Mouse (Mus musculus): ENCODE results near the gene Gtf3c1. TPM values are rescaled to one million over a fixed set of nuclear protein-coding genes. Genes with fewer than 3 reads are reported as not detected.

The Gtf3c1 gene
- polyA plus RNA-seq, 1 experiment from 2014 or later = 15.8 TPM

DNA sequence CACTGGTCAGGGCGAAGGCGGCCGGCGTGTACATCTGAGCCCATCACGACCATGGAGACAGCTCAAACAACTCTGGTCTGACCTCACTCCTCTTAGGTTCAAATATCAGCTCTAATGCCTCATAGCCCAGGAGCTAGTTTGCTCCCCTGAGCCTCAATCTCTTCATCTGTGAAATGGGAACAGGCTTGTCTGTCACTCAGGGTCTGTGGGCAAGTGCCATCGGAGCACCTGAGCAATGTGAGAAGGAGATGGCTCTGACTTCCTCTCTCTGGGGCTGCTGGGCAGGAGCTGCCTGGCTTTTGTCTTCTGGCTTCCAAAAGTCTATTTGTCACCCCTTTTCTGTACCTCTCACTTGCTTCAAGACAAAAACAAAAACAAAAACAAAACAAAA is 106.3 kb downstream of the Gtf3c1 start:
- Histone ChIP-seq H3K27me3 (replicated peaks; ENCODE audit: control insufficient read depth, insufficient read depth, low read length) (no peaks in the 10 kb centered on the region), H3K4me1 (ENCODE audit: control insufficient read depth, insufficient read depth, low read length) (no peaks in the 10 kb centered on the region), H3K9me3 (ENCODE audit: control insufficient read depth, low read length) (no peaks in the 10 kb centered on the region), H3K4me3 (ENCODE audit: low read length) (no peak overlapping the region), H3K36me3 (ENCODE audit: control insufficient read depth, insufficient read depth, low read length) (no peaks in the 10 kb centered on the region), H3K9ac (ENCODE audit: low read depth, low read length) (no peak overlapping the region), H3K27ac (ENCODE audit: low read length) (no peak overlapping the region), H3K4me2 (ENCODE audit: low read depth, low read length) (no peak overlapping the region)
- 81% methylated on average over 6 of the region's 6 CpGs for WGBS
- ATAC-seq = no peak

DNA sequence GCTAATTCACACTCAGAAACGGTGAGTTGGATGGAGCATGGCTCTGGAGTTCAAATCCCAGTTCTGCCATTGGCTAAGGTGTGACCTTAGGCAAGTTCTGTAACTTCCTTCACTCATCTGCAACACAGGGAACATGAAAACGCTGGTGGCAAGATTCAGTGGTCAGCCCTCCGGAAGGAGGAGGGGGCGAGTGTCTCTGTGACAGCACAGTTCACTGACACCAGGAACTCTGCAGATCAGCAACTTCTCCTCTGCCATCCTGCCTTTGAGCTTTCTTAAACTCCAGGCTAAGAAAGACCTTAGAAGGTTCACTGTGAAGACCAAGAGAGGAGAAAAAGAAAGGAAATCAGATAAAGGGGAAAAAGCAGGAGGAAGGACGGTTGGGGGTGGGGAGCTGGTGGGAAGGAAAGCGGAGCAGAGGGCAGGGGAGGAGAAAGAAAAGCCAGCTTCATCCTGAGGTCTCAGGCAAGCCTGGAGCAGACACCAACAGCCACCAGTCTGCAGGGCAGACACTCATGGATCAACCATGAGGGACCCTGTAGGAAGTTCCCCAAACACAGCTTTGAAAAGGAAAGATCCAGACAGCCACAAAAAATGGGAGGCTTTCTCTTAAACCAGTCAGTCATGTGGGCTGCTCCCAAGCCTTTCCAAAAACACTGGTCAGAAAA is 106.8 kb downstream of the Gtf3c1 start:
- Histone ChIP-seq H3K4me3 (ENCODE audit: low read length) (no peak overlapping the region), H3K27ac (ENCODE audit: low read length) (no peak overlapping the region), H3K9me3 (ENCODE audit: control insufficient read depth, low read length) (no peaks in the 10 kb centered on the region), H3K36me3 (ENCODE audit: control insufficient read depth, insufficient read depth, low read length) (no peaks in the 10 kb centered on the region), H3K27me3 (replicated peaks; ENCODE audit: control insufficient read depth, insufficient read depth, low read length) (no peaks in the 10 kb centered on the region), H3K4me2 (ENCODE audit: low read depth, low read length) (no peak overlapping the region), H3K4me1 (ENCODE audit: control insufficient read depth, insufficient read depth, low read length) (no peaks in the 10 kb centered on the region), H3K9ac (ENCODE audit: low read depth, low read length) (no peak overlapping the region)
- 43% methylated on average over 6 of the region's 6 CpGs for WGBS
- no peak for ATAC-seq

GRCm38 (mm10) chr7:125600136-125600535 is 107.4 kb downstream of the Gtf3c1 start:
- WGBS = 70% methylated on average over 10 of the region's 10 CpGs
- no peaks in the 10 kb centered on the region for H3K27me3 ChIP-seq (replicated peaks; ENCODE audit: control insufficient read depth, insufficient read depth, low read length)
- H3K9me3 ChIP-seq (ENCODE audit: control insufficient read depth, low read length) = no peaks in the 10 kb centered on the region
- no peak overlapping the region for H3K27ac ChIP-seq (ENCODE audit: low read length)
- H3K9ac ChIP-seq (ENCODE audit: low read depth, low read length) = no peak overlapping the region
- no peak overlapping the region for H3K4me2 ChIP-seq (ENCODE audit: low read depth, low read length)
- H3K4me1 ChIP-seq (ENCODE audit: control insufficient read depth, insufficient read depth, low read length) = no peaks in the 10 kb centered on the region
- H3K36me3 ChIP-seq (ENCODE audit: control insufficient read depth, insufficient read depth, low read length) = no peaks in the 10 kb centered on the region
- no peak overlapping the region for H3K4me3 ChIP-seq (ENCODE audit: low read length)
- no peak for ATAC-seq

- H3K9me3 ChIP-seq (ENCODE audit: control insufficient read depth, low read length) = no peaks in the 10 kb centered on the region
- 59% methylated on average over 4 of the region's 4 CpGs for WGBS
- no peak for ATAC-seq
These were observed 108.1 kb downstream of the Gtf3c1 start for GRCm38 (mm10) chr7:125599373-125599973.

GRCm38 (mm10) chr7:125597516-125598347 is 109.8 kb downstream of the Gtf3c1 start:
- Histone ChIP-seq H3K27ac (ENCODE audit: low read length) (no peak overlapping the region), H3K9ac (ENCODE audit: low read depth, low read length) (no peak overlapping the region), H3K4me1 (ENCODE audit: control insufficient read depth, insufficient read depth, low read length) (no peaks in the 10 kb centered on the region), H3K4me2 (ENCODE audit: low read depth, low read length) (no peak overlapping the region), H3K27me3 (replicated peaks; ENCODE audit: control insufficient read depth, insufficient read depth, low read length) (no peaks in the 10 kb centered on the region), H3K36me3 (ENCODE audit: control insufficient read depth, insufficient read depth, low read length) (no peaks in the 10 kb centered on the region), H3K4me3 (ENCODE audit: low read length) (no peak overlapping the region), H3K9me3 (ENCODE audit: control insufficient read depth, low read length) (no peaks in the 10 kb centered on the region)
- 91% methylated on average over 11 of the region's 11 CpGs for WGBS
- no peak for ATAC-seq

More at GRCm38 (mm10) chr7:125599373-125599973, 108.1 kb downstream of the Gtf3c1 start:
- H3K4me2 ChIP-seq (ENCODE audit: low read depth, low read length) = no peak overlapping the region
- H3K9ac ChIP-seq (ENCODE audit: low read depth, low read length) = no peak overlapping the region
- no peak overlapping the region for H3K27ac ChIP-seq (ENCODE audit: low read length)
- no peaks in the 10 kb centered on the region for H3K36me3 ChIP-seq (ENCODE audit: control insufficient read depth, insufficient read depth, low read length)
- no peaks in the 10 kb centered on the region for H3K27me3 ChIP-seq (replicated peaks; ENCODE audit: control insufficient read depth, insufficient read depth, low read length)
- no peaks in the 10 kb centered on the region for H3K4me1 ChIP-seq (ENCODE audit: control insufficient read depth, insufficient read depth, low read length)
- no peak overlapping the region for H3K4me3 ChIP-seq (ENCODE audit: low read length)

- Histone ChIP-seq H3K27me3 (replicated peaks; ENCODE audit: control insufficient read depth, insufficient read depth, low read length) (no peaks in the 10 kb centered on the region), H3K27ac (ENCODE audit: low read length) (no peak overlapping the region), H3K9me3 (ENCODE audit: control insufficient read depth, low read length) (no peaks in the 10 kb centered on the region), H3K4me3 (ENCODE audit: low read length) (no peak overlapping the region), H3K4me1 (ENCODE audit: control insufficient read depth, insufficient read depth, low read length) (no peaks in the 10 kb centered on the region), H3K9ac (ENCODE audit: low read depth, low read length) (no peak overlapping the region), H3K36me3 (ENCODE audit: control insufficient read depth, insufficient read depth, low read length) (no peaks in the 10 kb centered on the region), H3K4me2 (ENCODE audit: low read depth, low read length) (no peak overlapping the region)
- ATAC-seq = no peak
- 87% methylated on average over 9 of the region's 9 CpGs for WGBS
These were observed 110.5 kb downstream of the Gtf3c1 start for GRCm38 (mm10) chr7:125597083-125597482.

DNA sequence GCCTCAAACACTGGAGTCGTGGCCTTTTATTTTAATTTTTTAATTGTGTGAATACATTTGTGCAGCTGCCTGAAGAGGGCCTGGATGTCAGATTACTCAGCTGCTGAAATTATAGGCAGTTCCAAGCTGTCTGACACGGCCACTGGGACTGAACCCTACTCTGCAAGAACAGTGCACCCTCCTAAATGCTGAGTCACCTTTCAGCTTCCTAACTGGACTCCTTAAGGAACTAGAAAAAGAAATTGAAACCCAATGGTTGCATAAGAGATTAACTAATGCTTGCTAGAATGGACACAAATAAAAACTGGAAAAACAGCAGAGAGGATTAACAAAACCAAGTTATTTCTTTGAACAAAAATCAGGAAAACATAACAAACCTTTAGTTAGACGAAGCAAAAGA is 111.2 kb downstream of the Gtf3c1 start:
- ATAC-seq = no peak
- Histone ChIP-seq H3K4me2 (ENCODE audit: low read depth, low read length) (no peak overlapping the region), H3K4me3 (ENCODE audit: low read length) (no peak overlapping the region), H3K27me3 (replicated peaks; ENCODE audit: control insufficient read depth, insufficient read depth, low read length) (no peaks in the 10 kb centered on the region), H3K4me1 (ENCODE audit: control insufficient read depth, insufficient read depth, low read length) (no peaks in the 10 kb centered on the region), H3K36me3 (ENCODE audit: control insufficient read depth, insufficient read depth, low read length) (no peaks in the 10 kb centered on the region), H3K9me3 (ENCODE audit: control insufficient read depth, low read length) (no peaks in the 10 kb centered on the region), H3K9ac (ENCODE audit: low read depth, low read length) (no peak overlapping the region), H3K27ac (ENCODE audit: low read length) (no peak overlapping the region)
- 62% methylated on average over 3 of the region's 3 CpGs for WGBS

DNA sequence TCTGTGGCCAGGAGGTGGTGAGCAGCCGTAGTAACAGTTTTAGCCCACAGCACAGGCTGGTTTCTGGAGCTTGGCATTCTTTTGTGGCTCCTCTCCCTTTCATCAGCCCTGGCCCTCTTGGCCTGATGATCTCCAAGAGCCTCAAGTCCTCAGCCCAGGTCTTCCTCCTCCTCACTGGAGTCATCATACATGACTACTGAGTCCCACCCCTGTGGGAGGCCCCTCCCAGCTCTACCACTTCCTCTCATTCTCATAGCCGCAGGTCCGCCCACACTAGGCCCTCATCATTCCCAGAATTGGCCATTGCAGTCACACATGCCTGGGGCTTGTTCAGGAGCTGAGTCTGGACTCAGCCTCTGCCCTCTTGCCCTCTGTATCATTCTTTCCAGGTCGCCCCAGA is 113.7 kb downstream of the Gtf3c1 start:
- H3K4me2 ChIP-seq (ENCODE audit: low read depth, low read length) = no peak overlapping the region
- H3K9ac ChIP-seq (ENCODE audit: low read depth, low read length) = no peak overlapping the region
- H3K36me3 ChIP-seq (ENCODE audit: control insufficient read depth, insufficient read depth, low read length) = no peaks in the 10 kb centered on the region
- ATAC-seq = no peak
- no peaks in the 10 kb centered on the region for H3K9me3 ChIP-seq (ENCODE audit: control insufficient read depth, low read length)
- H3K4me1 ChIP-seq (ENCODE audit: control insufficient read depth, insufficient read depth, low read length) = no peaks in the 10 kb centered on the region
- H3K27ac ChIP-seq (ENCODE audit: low read length) = no peak overlapping the region
- H3K4me3 ChIP-seq (ENCODE audit: low read length) = no peak overlapping the region
- no peaks in the 10 kb centered on the region for H3K27me3 ChIP-seq (replicated peaks; ENCODE audit: control insufficient read depth, insufficient read depth, low read length)
- WGBS = 84% methylated on average over 4 of the region's 4 CpGs
